Mouse (Mus musculus) T-helper 17 cell (primary cell): ENCODE measurements around the gene Sost.

ENCODE experiments used
- in situ Hi-C, 2 experiments: fragments of 300-600 bp; cut with MboI, MseI; formaldehyde crosslinking; loops; 1 replicate in 1 of 2; 2 replicates in 1 of 2; pipeline ENCODE4 v1.15.1; 2025; ENCODE audit warnings: high pct_unique_total_duplicates in 2 of 2

Gene Sost

DNA sequence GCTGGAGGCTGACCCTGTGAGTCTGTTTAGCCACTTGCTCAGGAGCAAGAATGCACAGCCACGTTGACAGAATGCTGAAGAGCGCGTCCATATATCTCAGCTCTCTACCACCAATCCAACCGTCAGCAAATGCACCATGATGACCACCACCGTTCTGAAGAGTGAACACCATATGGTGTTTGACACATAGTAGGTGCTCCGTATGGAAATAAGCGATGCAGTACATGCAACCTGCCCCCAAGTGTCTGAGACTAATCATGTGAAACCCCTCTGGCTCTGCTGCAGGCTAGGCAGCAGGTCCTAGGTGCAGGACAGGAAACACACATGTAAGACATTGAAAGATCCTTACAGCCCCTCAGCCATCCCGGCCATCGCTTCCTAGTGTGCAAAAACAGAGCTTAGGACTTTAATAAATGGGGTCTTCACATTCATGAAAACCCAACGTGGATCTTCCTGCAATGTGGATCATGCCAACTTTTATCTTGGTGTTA, 16.7 kb upstream of the Sost start:
- in situ Hi-C loops, result no loop called here

DNA sequence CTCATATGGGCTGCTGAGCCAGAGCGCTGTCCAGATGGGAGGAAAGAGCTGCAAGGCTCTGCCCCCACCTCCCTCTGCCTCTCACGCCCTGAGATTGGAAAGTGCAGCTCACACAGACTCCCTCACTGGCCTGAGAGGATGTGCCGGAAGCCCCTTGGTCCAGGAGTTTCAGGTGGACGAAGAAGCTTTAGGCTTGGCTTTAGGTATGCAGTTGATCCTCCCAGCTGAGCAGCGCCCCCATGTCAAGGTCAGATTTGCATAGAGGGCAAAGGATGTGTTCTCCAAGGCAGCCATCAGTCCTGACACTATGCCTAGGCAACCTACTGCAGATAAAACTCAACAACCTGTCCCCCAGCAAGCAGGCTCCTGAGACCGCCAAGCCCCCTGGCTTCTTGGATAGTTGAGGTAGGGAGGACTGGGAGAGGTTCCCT, 16.2 kb upstream of the Sost start:
- in situ Hi-C loops, result no loop called here

DNA sequence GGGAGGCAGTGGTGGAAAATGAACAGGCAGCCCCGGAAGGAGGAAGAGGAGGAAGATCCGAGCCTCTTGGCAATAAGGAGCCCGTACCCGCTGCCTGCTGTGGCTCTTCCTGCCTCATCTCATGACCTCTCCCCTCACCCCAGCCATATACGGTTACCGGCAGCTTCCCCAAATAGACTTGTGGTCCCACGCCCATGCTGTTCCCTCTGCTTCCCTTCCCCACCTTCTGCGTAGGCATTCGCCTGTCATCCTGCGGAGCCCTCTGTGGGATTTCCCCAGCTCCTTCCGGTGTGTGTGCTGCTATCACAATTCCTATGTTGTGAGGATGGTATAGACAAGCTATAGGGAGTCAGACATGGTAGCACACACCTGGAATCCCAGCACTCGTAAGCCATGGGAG, 15.0 kb upstream of the Sost start:
- in situ Hi-C loops, result no loop called here

DNA sequence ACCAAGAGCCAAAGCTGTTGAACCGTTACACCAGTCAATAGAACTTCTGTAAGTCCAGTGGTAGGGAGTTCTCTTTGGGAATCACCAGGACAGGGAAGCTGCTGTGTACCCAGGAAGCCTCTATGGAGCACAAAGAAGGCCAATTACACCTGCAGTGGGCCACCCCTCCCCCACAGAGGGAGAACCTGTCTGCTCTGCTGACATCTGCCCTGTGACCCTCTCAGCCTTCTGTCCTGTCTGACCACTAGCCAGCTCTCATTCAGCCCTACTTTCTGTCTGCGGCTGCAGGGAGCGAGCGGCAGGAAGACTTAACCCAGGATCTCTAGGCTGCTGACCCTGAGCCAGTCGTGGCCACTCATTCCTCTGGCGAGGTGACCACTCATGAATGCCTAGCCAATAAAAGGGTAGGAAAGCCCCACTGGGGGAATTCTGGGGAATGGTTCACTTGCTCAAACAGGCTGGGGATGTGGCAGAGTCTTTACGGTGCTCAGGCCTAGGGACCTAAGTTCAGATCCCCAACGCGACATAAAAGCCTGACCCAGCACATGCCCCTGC, 13.9 kb upstream of the Sost start:
- in situ Hi-C loops, result no loop called here

DNA sequence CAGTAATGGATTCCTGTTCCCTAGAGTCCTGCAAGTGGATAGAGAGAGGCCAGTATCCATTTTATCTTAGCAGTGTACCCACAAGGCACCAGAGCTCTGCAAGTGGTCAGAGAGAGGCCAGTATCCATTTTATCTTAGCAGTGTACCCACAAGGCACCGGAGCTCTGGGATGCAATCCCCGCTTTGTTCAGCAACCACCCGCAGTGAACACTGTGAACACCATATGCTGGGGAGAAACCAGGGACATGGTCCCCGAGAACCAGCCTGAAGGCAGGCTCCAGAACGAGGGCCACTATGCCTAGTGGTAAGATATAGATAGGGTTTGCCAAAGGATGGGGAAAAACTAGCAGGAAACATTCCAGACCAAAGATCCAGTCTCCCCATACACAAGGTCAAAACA, 12.3 kb upstream of the Sost start:
- in situ Hi-C loops, result no loop called here

DNA sequence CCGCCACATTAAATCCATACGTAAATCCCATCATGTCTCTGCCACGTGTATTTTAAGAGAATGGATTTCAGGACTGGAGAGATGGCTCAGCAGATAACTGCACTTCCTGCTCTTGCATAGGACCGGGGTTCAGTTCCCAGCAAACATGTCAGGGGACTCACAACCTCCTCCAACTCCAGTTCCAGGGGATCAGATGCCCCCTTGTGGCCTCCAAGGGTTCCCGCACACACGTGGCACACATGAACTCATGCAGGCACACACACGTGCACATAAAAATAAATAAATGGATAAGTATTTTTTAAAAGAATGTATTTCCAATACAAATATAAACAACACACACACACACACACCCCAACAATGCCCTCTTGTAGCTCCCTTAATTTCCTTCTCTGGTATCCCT, 10.1 kb upstream of the Sost start:
- in situ Hi-C loops, result no loop called here

DNA sequence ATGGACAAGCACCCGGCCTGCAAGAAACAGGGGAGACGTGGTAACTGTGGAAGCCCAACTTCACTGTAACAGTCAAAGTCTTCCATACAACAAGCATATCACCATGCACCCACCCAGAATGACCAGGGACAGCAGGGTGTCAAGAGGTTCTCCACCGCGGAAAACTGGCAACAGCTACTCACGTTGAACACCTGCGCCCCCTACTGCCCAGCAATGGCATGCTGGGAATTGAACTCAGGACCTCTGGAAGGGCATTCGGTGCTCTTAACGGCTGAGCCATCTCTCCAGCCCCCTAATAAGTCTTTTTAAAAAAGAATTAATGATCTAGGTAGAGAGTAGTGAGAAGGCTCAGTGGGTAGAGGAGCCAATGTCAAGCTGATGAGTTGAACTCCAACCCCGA, 8.1 kb upstream of the Sost start:
- in situ Hi-C loops, result no loop called here

DNA sequence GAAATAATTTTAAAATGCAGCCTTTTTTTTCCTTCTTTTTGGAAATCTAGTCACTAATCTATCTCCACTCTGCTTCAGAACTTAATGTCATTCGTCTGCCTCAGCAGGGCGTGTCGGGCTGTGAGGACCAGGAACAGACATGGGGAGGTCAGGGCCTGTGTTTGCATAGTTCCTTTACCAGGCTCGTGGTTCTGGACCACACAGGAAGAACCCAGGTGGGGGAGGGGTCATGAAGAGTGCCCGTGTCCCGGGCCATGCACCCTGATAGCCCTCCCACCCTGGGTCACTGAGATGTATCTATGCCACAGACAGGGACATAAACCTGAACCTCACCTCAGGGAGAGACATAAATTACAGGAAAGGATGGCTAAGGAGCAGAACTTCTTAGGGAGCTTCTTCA, 7.4 kb upstream of the Sost start:
- in situ Hi-C loops, result no loop called here

DNA sequence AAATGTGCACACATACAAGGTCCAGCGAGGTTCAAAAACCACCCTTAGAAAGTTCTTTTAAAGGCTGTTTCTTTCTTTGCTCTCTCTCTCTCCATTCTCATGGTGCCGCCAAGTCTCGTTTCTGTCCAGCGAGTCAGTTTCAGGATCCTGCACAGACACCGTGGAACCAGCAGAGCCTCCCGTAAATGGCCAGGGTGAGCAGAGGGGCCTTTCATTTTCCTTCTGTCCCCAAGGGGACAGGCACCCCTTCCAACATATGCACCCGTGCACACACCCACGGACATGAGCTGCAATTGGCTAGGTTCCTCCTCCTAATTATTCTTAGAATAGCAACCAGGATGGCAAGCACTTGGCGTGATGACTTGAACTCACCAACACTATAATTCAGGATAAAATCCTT, 6.7 kb upstream of the Sost start:
- in situ Hi-C loops, result no loop called here

DNA sequence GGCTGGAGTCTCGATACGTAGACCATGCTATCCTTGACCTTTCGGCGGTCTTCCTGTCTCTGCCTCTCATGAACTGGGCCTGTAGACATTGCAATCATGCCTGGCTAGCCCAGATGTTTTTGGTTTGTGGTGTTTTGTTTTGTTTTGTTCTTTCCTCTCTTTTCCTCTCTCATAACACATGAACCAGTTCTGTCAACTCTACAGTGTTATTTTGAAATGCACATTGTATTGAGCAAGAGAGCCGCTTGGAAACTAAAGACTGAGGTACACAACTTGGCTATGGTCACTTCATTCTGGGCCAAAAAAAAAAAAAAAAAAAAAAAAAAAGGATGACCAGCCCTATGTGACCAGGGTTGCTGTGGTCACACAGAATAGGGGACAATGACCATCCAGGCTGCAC, 5.8 kb upstream of the Sost start:
- in situ Hi-C loops, result no loop called here

DNA sequence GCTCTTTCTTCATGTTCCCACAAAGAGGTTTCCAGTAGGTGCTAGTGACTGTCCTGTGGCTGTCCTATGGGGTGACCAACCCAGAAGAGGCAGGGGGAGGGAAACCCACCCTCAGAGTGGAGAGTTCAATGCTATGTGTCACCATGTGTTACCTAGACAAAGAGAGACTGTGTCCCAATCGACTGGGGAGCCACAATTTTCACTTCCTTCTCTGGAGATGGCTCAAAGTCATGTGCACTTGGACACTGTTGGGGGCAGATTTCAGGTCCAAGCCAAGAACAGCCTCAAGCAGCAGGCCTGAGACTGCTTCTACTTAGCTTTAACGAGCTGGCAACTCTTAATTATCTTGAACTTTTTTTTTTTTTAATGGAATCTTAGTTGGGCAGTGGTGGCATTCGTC, 5.3 kb upstream of the Sost start:
- in situ Hi-C loops, result no loop called here

DNA sequence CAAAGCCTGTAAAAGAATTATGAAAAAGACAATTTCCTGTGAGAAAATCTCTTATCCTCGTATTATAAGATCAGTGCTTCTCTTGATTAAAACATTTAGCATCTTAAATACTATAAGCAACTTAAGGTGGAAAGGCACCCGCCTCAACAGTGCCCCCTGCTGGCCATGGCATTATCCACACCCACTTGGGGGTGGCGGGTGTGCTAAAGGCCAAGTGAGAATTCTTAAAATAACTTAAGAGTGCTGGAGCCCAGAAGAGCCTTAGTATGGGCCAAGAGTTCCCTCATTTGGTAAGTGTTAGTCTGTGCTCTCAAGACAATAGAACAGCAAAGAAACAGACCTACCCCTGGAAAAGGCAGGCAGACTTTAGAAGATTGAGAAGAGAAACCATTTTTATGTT, 4.6 kb upstream of the Sost start:
- in situ Hi-C loops, result no loop called here

DNA sequence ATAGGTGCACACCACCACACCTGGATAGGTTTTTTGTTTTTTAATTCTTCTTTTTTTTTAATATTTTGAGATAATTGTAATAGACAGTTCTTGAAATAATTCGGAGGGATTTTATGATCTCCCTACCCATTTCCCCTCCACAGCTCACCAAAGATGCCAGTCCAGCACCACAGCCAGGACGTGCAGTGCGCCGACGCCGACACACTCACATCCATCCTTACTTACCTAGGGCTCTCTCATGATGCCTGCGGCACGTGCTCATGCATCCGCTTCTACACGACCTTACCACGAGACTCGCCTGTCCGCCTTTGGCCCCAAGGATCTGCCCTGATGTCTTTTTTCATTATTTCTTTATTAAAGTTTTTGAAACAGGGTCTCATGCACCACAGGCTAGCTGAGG, 3.0 kb upstream of the Sost start:
- in situ Hi-C loops, result loop anchor here (5.0 kb wide), 1 partner anchor 48 kb away; no protein-coding TSS in a partner anchor

DNA sequence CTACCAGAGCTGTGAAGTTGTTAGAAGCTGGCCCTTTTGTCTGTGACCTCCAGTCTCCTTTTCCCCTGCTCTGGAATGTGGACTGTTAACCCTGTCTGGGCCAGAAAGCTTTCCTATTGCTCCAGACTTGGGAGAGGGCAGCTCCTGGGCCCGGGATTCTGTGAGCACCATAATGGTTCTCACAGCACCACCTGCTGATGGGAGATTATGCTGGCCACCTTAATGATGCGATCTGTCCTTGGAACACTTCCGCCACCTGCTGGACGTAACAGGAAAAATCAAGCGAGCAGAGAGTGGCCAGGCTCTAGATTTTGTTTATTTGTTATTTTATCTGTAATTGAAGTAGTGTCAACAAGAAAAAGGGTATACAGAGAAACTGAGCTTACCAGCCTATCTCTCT, 2.0 kb upstream of the Sost start:
- in situ Hi-C loops, result loop anchor here (5.0 kb wide), 1 partner anchor 46 kb away; no protein-coding TSS in a partner anchor

DNA sequence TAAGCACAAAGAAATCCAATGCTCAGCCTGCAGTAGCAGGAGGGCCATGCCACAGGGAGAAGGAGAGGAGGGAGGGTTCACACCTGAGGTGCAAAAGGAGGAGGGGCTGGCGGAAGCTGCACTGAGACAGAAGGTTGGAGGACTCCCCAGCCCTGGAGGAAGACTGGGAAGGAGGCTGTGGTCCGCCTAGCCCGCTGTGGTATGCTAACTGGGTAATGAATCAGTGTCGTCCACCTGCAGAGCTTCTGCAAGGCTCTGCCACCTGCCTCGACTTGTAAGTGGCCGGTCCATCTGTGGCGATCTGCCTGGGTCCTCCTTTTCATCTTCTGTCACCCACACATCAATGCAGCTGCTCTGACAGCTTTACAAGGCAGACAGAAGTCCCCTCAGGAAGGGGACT, 1.5 kb upstream of the Sost start:
- in situ Hi-C loops, result loop anchor here (5.0 kb wide), 1 partner anchor 46 kb away; no protein-coding TSS in a partner anchor

DNA sequence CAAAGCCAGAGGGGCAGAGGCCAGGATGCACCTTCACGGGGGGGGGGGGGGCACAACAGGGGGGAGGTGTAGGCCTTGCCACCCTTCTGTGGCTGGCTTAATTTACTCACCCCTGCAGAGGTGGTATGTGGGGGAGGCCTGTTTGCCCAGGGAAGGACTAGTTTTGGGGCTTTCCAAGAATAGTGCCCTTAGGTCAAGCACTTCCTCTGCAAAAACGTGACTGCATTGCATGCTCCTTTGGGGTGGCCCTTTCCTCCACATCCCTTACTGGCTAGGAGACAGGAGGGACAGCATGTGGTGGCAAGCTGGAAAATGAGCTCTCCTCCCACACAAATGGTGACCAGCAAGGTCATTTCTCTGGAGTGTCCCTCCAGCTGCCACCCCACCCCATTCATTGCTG, 1.3 kb downstream of the Sost start:
- in situ Hi-C loops, result loop anchor here (5.0 kb wide), 1 partner anchor 43 kb away; no protein-coding TSS in a partner anchor

DNA sequence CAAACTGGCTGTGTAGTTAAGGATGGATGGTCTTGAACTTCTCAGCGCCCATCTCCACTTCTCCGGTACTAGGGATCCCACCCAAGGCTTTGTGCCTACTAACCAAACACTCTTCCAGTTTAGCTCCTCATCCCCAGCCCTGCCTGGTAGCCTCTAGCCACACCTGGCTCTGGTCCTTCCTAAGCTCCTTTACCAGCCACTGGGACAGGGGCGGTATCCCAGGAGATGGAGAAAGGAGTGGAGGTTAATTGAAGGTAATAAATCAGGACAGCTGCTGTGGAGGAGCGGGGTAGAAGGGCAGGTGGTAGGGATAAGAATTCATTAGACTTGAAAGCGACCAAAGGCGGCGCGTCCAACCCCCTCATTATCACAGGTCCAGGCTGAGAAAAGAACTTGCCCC, 2.2 kb downstream of the Sost start:
- in situ Hi-C loops, result loop anchor here (5.0 kb wide), 1 partner anchor 42 kb away; no protein-coding TSS in a partner anchor

DNA sequence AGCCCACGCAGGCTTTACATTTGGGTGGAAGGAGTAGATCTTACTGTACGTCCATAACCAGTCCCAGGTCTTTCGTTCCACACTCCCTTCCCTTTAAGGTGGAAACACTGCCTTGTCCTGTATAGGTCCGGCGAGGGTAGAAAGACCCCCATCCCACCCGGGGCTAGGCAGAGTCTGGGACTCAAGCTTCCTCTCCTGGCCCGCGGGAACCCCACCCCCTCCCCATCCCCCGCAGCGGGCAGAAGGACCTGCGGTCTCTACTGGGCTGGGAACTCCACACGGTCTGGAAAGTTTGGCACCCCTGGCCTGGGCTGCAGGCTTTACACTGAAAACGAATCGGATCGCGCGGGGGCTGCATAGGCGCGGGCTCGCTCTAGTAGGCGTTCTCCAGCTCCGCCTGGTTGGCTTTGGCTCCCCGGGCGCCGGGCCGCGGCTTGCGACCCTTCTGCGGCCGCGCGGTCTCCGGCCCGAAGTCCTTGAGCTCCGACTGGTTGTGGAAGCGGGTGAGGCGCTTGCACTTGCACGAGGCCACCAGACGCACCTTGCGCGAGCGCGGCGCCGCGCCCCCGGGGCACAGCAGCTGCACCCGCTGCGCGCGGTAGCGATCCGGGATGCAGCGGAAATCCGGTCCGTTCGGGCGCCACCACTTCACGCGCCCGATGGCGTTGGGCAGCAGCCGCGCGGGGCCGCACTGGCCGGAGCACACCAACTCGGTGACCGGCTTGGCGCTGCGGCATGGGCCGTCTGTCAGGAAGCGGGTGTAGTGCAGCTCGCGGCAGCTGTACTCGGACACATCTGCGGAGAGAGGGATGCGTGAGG, 3.1 kb downstream of the Sost start:
- in situ Hi-C loops, result no loop called here

DNA sequence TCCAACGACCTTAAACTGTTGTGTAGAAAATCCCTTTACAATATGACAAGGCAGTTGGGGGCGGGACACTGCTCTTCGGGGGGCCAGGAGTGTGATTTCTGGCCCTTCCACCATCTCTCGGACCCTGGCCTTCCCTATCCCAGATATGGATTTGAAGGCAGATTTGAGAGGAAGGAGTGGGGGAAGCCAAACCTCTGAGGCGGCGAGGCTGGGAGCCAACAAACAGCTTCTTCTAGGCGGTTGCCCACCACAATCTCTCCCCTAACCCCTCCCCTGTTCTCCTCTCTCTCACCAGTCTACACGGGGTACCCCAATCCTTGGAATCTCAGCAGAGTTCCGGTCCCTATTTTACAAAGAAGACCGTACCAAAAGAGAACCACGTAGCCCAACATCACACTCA, 3.8 kb downstream of the Sost start:
- in situ Hi-C loops, result no loop called here

DNA sequence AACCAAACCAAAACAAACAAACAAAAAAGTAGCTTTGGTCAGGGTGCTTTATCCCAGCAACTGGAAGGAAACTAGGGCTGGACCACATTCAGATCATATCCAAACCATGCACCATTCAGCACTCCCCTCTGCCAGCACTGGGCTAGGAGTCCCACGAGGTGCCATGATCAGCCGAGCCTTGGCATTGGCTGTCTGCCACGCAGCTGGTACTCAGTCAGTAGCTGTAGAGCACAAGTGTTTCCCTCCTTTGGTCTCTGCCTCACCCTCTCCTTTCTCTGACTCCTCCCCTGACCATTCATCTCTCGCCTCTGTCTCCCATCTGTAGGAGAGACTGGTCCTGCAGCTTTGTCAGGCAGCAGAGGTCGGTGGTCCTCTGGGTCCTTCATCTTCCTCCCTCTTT, 9.3 kb downstream of the Sost start:
- in situ Hi-C loops, result loop anchor here in 1 of 2 experiments (10.0 kb wide), 1 partner anchor 647 kb away; the partner anchor contains the start of gene Fzd2

DNA sequence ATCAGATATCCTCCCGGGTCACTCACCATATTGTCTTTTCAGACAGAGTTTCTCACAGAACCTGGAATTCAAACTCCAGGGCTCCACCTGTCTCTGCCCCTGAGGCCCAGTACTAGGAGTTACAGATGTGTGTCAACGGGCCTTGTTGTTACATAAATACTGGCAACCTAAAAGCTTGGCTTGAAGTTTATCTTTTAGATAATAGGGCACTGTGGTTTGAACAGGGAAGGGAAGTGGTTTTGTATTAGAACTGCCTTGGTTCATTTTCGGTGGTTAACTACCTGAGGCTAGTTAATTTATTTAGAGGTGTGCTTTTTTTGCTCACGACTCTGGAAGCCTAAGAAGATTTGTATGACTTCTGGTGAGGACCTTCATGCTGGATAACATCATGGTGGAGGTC, 13.4 kb downstream of the Sost start:
- in situ Hi-C loops, result loop anchor here in 1 of 2 experiments (10.0 kb wide), 1 partner anchor 651 kb away; the partner anchor contains the start of gene Fzd2

DNA sequence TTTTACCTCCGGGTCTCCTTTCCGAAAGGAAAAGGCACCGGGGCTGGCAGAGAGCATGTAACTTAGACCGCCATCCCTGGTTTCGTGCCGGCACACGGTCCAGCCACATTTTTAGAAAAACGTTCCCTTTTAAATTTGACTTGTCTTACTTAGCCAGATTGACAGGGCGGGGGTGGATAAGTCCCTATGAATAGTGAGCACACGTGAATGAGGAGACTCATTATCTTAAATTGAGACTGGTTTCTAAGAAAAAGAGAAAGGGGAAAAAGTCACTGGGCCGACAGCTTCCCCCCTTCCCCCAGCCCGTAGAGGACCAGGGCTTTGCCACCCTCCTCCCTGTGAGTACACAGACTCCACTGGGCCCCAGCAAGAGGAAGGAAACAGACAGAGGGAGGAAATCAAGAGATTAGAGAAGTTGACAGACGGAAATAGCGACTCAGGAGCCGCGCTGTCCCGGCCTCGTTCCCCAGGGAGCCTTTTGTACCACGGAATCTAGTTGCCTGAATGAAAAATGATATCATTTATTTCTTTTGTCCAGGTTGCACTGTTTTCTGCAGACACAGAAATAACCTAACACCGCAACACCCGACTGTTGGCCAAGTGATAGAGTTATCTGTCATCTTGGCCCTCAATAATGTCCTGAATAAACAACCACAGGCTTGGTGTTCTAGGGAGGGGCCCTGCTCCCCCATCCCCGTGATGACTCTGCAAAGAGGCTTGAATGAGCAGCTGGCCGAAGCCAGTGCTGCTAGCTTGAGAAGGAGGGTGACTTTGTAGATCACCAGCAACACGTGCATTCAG, 14.1 kb downstream of the Sost start:
- in situ Hi-C loops, result loop anchor here in 1 of 2 experiments (10.0 kb wide), 1 partner anchor 652 kb away; the partner anchor contains the start of gene Fzd2
